Mouse (Mus musculus): ENCODE results near the gene Grwd1. TPM values are rescaled to one million over a fixed set of nuclear protein-coding genes. Genes with fewer than 3 reads are reported as not detected.
"Not testable (repeated sequence)": the region's sequence is repeated elsewhere in the genome, so short reads cannot be mapped to it uniquely, and the experiment has no call there.

Grwd1 gene
- polyA plus RNA-seq (2014; fragmentation: Nextera tagmentation; extraction: Ambion mirVana): 69.8 and 76.5 TPM in 2 replicates

DNA sequence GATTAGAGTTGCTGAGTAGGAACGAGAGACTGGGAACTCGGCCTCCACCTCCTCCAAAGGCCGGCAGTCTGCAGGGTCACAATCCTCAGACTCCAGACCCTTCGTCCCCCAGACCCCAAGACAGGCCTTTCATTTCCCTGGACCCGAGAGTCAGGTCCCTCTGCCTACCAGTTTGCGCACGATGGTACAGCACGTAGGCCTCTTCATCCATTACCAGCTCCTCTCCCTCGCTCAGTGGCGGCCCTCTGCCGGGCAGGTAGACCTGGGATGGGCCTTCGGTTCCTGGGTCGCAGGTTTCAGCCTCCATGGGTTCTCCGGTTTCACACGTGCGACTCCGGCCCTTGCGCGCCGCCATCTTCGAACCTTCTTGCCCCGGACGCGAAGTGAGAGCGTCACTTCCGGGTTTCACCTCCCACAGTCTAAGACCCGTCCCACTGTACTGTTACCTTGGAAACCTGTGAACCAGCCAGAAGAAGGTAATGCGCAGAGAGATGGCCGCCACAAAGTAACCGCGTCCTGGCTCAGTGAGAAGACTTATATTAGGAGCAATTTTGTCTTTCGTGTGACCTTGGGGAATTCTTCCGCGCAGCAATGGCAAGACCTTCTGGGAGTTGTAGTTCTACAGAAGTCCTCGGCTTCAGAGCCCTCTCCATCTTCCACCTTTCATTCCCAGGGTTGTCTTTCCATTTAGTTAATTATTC is at the start of gene Grwd1:
TSS of gene Grwd1 (minus strand) at position 518 of the 701 bp plus-strand sequence.
- H3K4me1 ChIP-seq (ENCODE audit: control insufficient read depth, insufficient read depth, low read length): peaks cover 6% of the 10 kb centered on the region
- H3K9ac ChIP-seq (ENCODE audit: low read length): peak within 1 kb of the TSS; percentile 62
- peak within 1 kb of the TSS; percentile 89 for H3K4me3 ChIP-seq (ENCODE audit: low read depth, low read length)
- peak; percentile 91 for DNase-seq (ENCODE audit: low spot score)
- peak within 1 kb of the TSS; percentile 67 for H3K4me2 ChIP-seq (ENCODE audit: low read depth)
- H3K9me3 ChIP-seq (ENCODE audit: control insufficient read depth, low read length): no peaks in the 10 kb centered on the region
- peaks cover 20% of the 10 kb centered on the region for H3K36me3 ChIP-seq (ENCODE audit: control insufficient read depth, insufficient read depth, low read length)
- peak within 1 kb of the TSS; percentile 61 for H3K27ac ChIP-seq (ENCODE audit: low read depth, low read length)
- WGBS: under 1% methylated on average over 35 of the region's 35 CpGs
- H3K27me3 ChIP-seq (ENCODE audit: control insufficient read depth, insufficient read depth, low read length): peaks cover 42% of the 10 kb centered on the region
- ATAC-seq (ENCODE audit: insufficient read depth, low FRiP score, low TSS enrichment): peak; percentile 88

DNA sequence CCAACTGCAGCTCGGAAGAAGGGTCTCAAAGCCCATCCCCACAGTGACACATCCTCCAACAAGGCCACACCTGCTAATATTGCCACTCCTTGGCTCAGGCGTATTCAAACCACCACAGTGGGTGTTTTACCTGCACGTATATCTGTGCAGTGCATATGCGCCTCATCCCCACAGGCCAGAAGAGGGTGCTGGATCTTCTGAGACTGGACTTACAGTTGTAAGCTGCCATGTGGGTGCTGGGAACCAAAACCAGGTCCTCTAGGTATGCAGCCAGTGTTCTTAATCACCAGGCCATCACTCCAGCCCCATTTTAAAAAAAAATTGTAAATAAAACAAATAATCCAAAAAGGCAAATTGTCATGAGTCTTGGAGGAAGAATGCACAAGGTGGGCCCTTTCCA is 49.8 kb upstream of the Grwd1 start:
- H3K4me1 ChIP-seq (ENCODE audit: control insufficient read depth, insufficient read depth, low read length): no peaks in the 10 kb centered on the region
- no peak overlapping the region for H3K4me3 ChIP-seq (ENCODE audit: low read depth, low read length)
- no peaks in the 10 kb centered on the region for H3K27me3 ChIP-seq (ENCODE audit: control insufficient read depth, insufficient read depth, low read length)
- no peak for ATAC-seq (ENCODE audit: insufficient read depth, low FRiP score, low TSS enrichment)
- H3K9me3 ChIP-seq (ENCODE audit: control insufficient read depth, low read length): no peaks in the 10 kb centered on the region
- H3K4me2 ChIP-seq (ENCODE audit: low read depth): no peak overlapping the region
- peaks cover 24% of the 10 kb centered on the region for H3K36me3 ChIP-seq (ENCODE audit: control insufficient read depth, insufficient read depth, low read length)
- no peak overlapping the region for H3K27ac ChIP-seq (ENCODE audit: low read depth, low read length)
- DNase-seq (ENCODE audit: low spot score): no peak
- no peak overlapping the region for H3K9ac ChIP-seq (ENCODE audit: low read length)
- 97% methylated on average over 4 of the region's 4 CpGs for WGBS

DNA sequence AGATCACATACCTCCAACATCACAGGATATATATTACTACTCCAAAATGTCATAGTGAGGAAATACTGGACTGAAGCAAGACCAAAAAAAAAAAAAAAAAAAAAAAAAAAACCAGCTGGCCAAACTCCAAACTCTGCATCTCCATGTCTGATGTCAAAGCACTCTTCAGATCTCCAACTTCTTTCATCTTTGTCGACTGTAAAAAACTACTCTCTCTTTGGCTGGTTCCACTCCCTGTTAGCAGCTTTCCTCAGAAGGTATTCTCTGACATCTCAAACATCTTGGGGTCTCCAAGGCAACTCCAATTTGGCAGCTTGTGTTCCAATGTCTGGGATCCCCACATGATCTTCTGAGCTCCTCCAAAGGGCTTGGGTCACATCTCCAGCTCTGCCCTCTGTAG is 47.5 kb upstream of the Grwd1 start, which contains the start of gene Grin2d:
TSS of gene Grin2d (minus strand) at position 101 of the 400 bp plus-strand sequence.
- H3K4me2 ChIP-seq (ENCODE audit: low read depth); H3K4me1 ChIP-seq (ENCODE audit: control insufficient read depth, insufficient read depth, low read length); H3K9me3 ChIP-seq (ENCODE audit: control insufficient read depth, low read length); ATAC-seq (ENCODE audit: insufficient read depth, low FRiP score, low TSS enrichment); H3K9ac ChIP-seq (ENCODE audit: low read length); H3K4me3 ChIP-seq (ENCODE audit: low read depth, low read length); DNase-seq (ENCODE audit: low spot score); H3K27me3 ChIP-seq (ENCODE audit: control insufficient read depth, insufficient read depth, low read length); H3K27ac ChIP-seq (ENCODE audit: low read depth, low read length): not testable (repeated sequence)
- H3K36me3 ChIP-seq (ENCODE audit: control insufficient read depth, insufficient read depth, low read length): peaks cover 24% of the 10 kb centered on the region
- 94% methylated on average over 1 of the region's 1 CpGs for WGBS

DNA sequence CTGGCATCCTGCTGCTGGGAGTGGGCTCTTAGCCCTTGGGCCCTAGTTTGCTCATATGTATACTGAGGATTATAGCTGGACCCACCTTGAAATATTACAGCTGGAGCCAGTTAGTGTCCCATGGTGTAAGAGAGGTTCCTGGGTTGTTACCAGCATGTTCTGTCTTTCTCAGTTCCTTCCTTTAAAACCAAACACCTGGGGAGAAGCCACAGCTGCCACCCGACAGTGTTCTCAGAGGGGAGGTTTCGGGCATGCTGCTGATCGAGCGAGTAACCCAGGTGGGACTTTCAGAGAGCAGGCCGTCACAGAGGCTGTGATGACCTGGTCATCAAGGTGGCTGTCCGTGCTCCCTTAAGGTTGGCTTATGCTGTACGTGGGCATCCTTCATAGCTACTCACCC is 46.2 kb upstream of the Grwd1 start:
- Histone ChIP-seq H3K9me3 (ENCODE audit: control insufficient read depth, low read length) (no peaks in the 10 kb centered on the region), H3K4me2 (ENCODE audit: low read depth) (no peak overlapping the region), H3K4me3 (ENCODE audit: low read depth, low read length) (no peak overlapping the region), H3K9ac (ENCODE audit: low read length) (no peak overlapping the region), H3K36me3 (ENCODE audit: control insufficient read depth, insufficient read depth, low read length) (peaks cover 16% of the 10 kb centered on the region), H3K4me1 (ENCODE audit: control insufficient read depth, insufficient read depth, low read length) (peaks cover 7% of the 10 kb centered on the region), H3K27me3 (ENCODE audit: control insufficient read depth, insufficient read depth, low read length) (no peaks in the 10 kb centered on the region), H3K27ac (ENCODE audit: low read depth, low read length) (no peak overlapping the region)
- no peak for DNase-seq (ENCODE audit: low spot score)
- 98% methylated on average over 7 of the region's 7 CpGs for WGBS
- no peak for ATAC-seq (ENCODE audit: insufficient read depth, low FRiP score, low TSS enrichment)

DNA sequence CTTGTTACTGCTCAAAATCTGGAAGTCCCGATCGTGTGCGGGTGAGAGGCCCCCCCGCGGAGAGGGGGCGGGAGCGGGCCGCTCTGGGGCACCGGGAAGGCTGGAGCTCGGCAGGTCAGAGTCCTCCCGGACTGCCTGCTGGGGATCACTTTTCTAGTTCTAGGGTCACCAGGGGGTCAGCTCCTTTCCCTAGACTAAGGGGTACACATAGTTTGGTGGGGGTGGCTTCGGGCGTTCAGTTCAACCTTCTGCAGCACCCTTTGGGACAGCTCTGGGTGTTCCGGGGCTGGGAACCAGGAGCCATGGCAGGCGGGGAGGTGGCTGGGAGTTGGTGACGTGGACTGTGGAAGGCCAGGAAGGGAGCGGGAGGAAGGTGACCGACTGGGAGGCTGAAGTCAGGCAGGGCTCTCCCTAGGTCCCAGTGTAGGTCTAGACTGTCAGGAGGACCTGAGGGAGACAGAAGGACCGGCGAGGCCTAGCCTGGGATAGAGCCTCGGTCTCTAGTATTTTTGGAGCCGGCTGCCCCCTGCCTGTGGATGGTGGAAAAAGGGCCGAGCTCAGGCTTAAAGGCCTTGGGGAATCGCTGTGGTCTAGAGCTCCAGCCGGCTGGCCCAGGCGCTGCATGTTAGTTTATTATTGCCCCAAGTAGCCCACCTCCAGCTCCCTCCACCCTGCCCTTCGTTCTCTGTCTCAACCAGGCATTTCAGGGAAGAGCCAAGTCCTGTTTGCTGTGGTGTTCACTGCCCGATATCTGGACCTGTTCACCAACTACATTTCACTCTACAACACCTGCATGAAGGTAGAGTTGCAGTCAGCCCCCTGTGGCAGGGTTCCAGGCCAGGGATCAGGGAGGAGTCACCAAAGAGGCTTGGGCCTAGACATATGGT is 42.6 kb upstream of the Grwd1 start:
- peaks cover 28% of the 10 kb centered on the region for H3K27me3 ChIP-seq (ENCODE audit: control insufficient read depth, insufficient read depth, low read length)
- WGBS: 3% methylated on average over 28 of the region's 28 CpGs
- ATAC-seq (ENCODE audit: insufficient read depth, low FRiP score, low TSS enrichment): peak; percentile 28

DNA sequence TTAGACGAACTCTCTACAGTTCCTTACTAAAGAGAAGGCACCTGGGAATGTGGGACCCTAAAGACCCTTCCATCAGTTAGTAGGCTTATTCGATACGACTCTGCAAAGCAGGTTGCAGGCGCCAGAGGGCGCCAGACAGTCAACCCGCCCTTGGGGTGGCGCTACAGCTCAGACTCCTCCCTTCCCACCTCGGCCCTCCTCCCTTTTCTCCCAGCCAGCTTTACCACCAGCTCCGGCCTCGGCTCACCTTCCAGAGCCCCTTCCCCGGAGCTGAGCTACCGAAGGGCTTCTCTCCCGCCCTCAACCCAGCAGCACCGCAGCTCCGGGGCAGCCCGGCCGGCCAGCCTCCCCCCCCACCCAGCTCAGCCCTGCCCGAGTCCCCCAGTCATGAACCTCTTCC is 41.9 kb upstream of the Grwd1 start, which contains the start of gene Kdelr1:
TSS of gene Kdelr1 (plus strand) at position 149 of the 400 bp plus-strand sequence.
- peak; percentile 67 for ATAC-seq (ENCODE audit: insufficient read depth, low FRiP score, low TSS enrichment)
- H3K9ac ChIP-seq (ENCODE audit: low read length): peak within 1 kb of the TSS; percentile 95
- H3K27ac ChIP-seq (ENCODE audit: low read depth, low read length): peak within 1 kb of the TSS; percentile 45
- H3K4me3 ChIP-seq (ENCODE audit: low read depth, low read length): peak within 1 kb of the TSS; percentile 88
- peak; percentile 91 for DNase-seq (ENCODE audit: low spot score)
- peaks cover 6% of the 10 kb centered on the region for H3K36me3 ChIP-seq (ENCODE audit: control insufficient read depth, insufficient read depth, low read length)
- WGBS: under 1% methylated on average over 18 of the region's 18 CpGs
- H3K27me3 ChIP-seq (ENCODE audit: control insufficient read depth, insufficient read depth, low read length): peaks cover 34% of the 10 kb centered on the region
- H3K4me1 ChIP-seq (ENCODE audit: control insufficient read depth, insufficient read depth, low read length): peaks cover 25% of the 10 kb centered on the region
- no peaks in the 10 kb centered on the region for H3K9me3 ChIP-seq (ENCODE audit: control insufficient read depth, low read length)
- H3K4me2 ChIP-seq (ENCODE audit: low read depth): peak within 1 kb of the TSS; percentile 75

More for the DNA sequence above, 42.6 kb upstream of the Grwd1 start:
- H3K9me3 ChIP-seq (ENCODE audit: control insufficient read depth, low read length): no peaks in the 10 kb centered on the region
- peak overlapping the region; percentile 75 for H3K4me2 ChIP-seq (ENCODE audit: low read depth)
- DNase-seq (ENCODE audit: low spot score): peak; percentile 66
- H3K4me3 ChIP-seq (ENCODE audit: low read depth, low read length): peak overlapping the region; percentile 88
- H3K36me3 ChIP-seq (ENCODE audit: control insufficient read depth, insufficient read depth, low read length): peaks cover 6% of the 10 kb centered on the region
- H3K4me1 ChIP-seq (ENCODE audit: control insufficient read depth, insufficient read depth, low read length): peaks cover 19% of the 10 kb centered on the region
- H3K9ac ChIP-seq (ENCODE audit: low read length): peak overlapping the region; percentile 95
- H3K27ac ChIP-seq (ENCODE audit: low read depth, low read length): peak overlapping the region; percentile 45

DNA sequence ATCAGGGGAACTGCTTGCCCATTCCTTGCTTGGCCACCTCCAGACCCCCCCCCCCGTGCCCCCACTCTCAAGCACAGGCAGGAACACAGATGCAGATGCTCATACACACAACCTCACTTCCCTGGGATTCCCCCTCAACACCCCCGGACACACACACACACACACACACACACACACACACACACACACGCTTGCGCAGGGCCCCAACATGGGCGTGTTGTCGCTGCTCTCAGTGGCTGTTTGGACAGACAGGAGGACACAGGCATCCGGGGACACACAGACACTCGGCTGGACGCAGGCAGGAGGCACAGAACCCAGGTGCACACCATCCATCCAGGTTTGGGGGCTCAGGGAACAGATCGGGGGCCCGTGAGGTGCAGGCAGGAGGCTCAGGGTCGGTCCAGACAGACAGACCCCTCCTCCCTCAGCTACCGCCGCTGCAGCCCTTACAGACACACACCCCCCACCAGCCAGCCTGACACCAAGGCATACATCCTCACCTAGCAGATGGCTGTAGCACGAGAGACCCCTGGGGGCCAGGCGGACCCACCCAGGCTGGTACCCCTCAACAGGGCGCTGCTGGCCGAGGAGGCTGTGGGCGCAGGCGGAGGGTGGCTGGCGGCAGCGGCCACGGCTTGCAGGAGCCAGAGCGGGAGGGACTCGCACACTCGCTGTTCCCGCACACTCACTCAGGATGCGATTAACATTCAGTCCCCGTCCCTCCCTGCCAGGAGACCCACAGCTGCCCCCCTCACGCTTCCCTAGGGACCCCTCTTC is 39.7 kb upstream of the Grwd1 start:
- DNase-seq (ENCODE audit: low spot score): peak; percentile 57
- WGBS: 1% methylated on average over 30 of the region's 30 CpGs
- Histone ChIP-seq H3K36me3 (ENCODE audit: control insufficient read depth, insufficient read depth, low read length) (no peaks in the 10 kb centered on the region), H3K9ac (ENCODE audit: low read length) (peak overlapping the region; percentile 44), H3K4me1 (ENCODE audit: control insufficient read depth, insufficient read depth, low read length) (peaks cover 25% of the 10 kb centered on the region), H3K4me3 (ENCODE audit: low read depth, low read length) (peak overlapping the region; percentile 28), H3K27ac (ENCODE audit: low read depth, low read length) (no peak overlapping the region), H3K27me3 (ENCODE audit: control insufficient read depth, insufficient read depth, low read length) (peaks cover 37% of the 10 kb centered on the region), H3K4me2 (ENCODE audit: low read depth) (peak overlapping the region; percentile 51), H3K9me3 (ENCODE audit: control insufficient read depth, low read length) (no peaks in the 10 kb centered on the region)
- no peak for ATAC-seq (ENCODE audit: insufficient read depth, low FRiP score, low TSS enrichment)

DNA sequence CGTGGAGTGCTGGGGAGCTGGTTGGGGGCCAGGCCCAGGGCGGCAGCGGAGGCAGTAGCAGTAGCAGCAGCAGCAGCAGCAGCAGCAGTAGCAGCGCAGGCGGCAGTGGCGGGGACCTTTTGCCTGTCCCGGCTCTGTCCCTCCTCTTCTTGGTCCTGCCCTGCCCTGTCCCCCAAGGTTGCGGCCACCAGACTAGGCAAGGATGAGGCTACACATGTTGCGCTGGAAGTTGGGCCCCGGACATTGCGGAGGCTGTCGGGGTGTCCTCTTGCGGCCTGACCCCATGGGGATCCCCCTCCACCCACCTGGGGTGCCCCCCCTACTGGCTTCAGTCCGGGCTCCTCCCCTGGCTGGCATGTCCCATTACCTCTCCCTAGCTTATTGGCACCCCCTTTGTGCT is 39.0 kb upstream of the Grwd1 start:
- ATAC-seq (ENCODE audit: insufficient read depth, low FRiP score, low TSS enrichment) (no peak), DNase-seq (ENCODE audit: low spot score) (no peak)
- Histone ChIP-seq H3K4me2 (ENCODE audit: low read depth) (peak overlapping the region; percentile 51), H3K4me1 (ENCODE audit: control insufficient read depth, insufficient read depth, low read length) (peaks cover 25% of the 10 kb centered on the region), H3K9ac (ENCODE audit: low read length) (peak overlapping the region; percentile 29; the same call in 1 of the 2 replicates), H3K9me3 (ENCODE audit: control insufficient read depth, low read length) (no peaks in the 10 kb centered on the region), H3K4me3 (ENCODE audit: low read depth, low read length) (no peak overlapping the region), H3K27me3 (ENCODE audit: control insufficient read depth, insufficient read depth, low read length) (peaks cover 37% of the 10 kb centered on the region), H3K27ac (ENCODE audit: low read depth, low read length) (no peak overlapping the region), H3K36me3 (ENCODE audit: control insufficient read depth, insufficient read depth, low read length) (no peaks in the 10 kb centered on the region)
- 2% methylated on average over 13 of the region's 14 CpGs for WGBS
